Mouse (Mus musculus) embryonic fibroblast, embryonic 13.5 days (primary cell): ENCODE data around the gene Ccdc134. TPM values are rescaled to one million over a fixed set of nuclear protein-coding genes. Genes with fewer than 3 reads are reported as not detected.

Experiments used
- H3K27ac ChIP-seq: 2 replicates; pipeline ENCODE4 v1.5.1; 2012; ENCODE audit warnings: low read length, control low read depth, inconsistent platforms; ENCODE audit not compliant: insufficient read depth
- H3K4me1 ChIP-seq: 2 replicates; pipeline ENCODE4 v1.6.1; 2011; ENCODE audit warnings: low read length; ENCODE audit not compliant: control insufficient read depth, insufficient read depth
- H3K4me3 ChIP-seq: 2 replicates; pipeline ENCODE4 v1.5.1; 2011; ENCODE audit warnings: mild to moderate bottlenecking, control low read depth, low read length; ENCODE audit not compliant: insufficient read depth
- CTCF ChIP-seq: IDR thresholded peaks from 2 replicates; pipeline ENCODE4 v1.5.1; 2011; ENCODE audit warnings: mild to moderate bottlenecking, control low read depth, low read length, moderate library complexity, borderline replicate concordance; ENCODE audit not compliant: insufficient read depth
- POLR2A ChIP-seq: IDR thresholded peaks from 2 replicates; pipeline ENCODE4 v1.6.1; 2011; ENCODE audit warnings: low read depth, mild to moderate bottlenecking, control low read depth, low read length, moderate library complexity
- polyA plus RNA-seq: library from polyadenylated mRNA; stranded (reverse); fragments of >200 nt; gene quantifications from 2 replicates; pipeline ENCODE4 v1.2.4, GENCODE M21; 2011; ENCODE audit warnings: low read depth; ENCODE audit not compliant: missing spikeins, insufficient read length

Gene Ccdc134
- polyA plus RNA-seq, 1 experiment = 15.0 TPM

GRCm38 (mm10) chr15:82128398-82128797, 676 bp downstream of the Ccdc134 start:
- no peaks in the 10 kb centered on the region; the same call in 1 of the 2 replicates for H3K4me1 ChIP-seq
- H3K27ac ChIP-seq = peak overlapping the region; percentile 10; the same call in 1 of the 2 replicates
- peak overlapping the region; percentile 76 for H3K4me3 ChIP-seq
- TF ChIP-seq POLR2A = no peak
- no peak for TF ChIP-seq CTCF

- no peak overlapping the region for H3K27ac ChIP-seq
- H3K4me1 ChIP-seq = no peaks in the 10 kb centered on the region; the same call in 1 of the 2 replicates
- H3K4me3 ChIP-seq = no peak overlapping the region
- no peak for TF ChIP-seq POLR2A
- TF ChIP-seq CTCF = no peak
Measured at GRCm38 (mm10) chr15:82130599-82130998, 2.9 kb downstream of the Ccdc134 start.

GRCm38 (mm10) chr15:82135372-82135771, 7.7 kb downstream of the Ccdc134 start:
- no peak for TF ChIP-seq CTCF
- no peak for TF ChIP-seq POLR2A
- H3K27ac ChIP-seq = no peak overlapping the region

GRCm38 (mm10) chr15:82138565-82138964, 10.8 kb downstream of the Ccdc134 start:
- Histone ChIP-seq H3K27ac (no peak overlapping the region), H3K4me3 (no peak overlapping the region), H3K4me1 (no peaks in the 10 kb centered on the region; the same call in 1 of the 2 replicates)
- TF ChIP-seq POLR2A (no peak), CTCF (peak; percentile 40; the same call in 1 of the 2 replicates)

More at GRCm38 (mm10) chr15:82135372-82135771, 7.7 kb downstream of the Ccdc134 start:
- Histone ChIP-seq H3K4me1 (no peaks in the 10 kb centered on the region; the same call in 1 of the 2 replicates), H3K4me3 (no peak overlapping the region)

GRCm38 (mm10) chr15:82139196-82139595, 11.5 kb downstream of the Ccdc134 start:
- no peak overlapping the region for H3K4me3 ChIP-seq
- TF ChIP-seq CTCF (no peak), POLR2A (no peak)
- no peaks in the 10 kb centered on the region; the same call in 1 of the 2 replicates for H3K4me1 ChIP-seq
- no peak overlapping the region for H3K27ac ChIP-seq

- H3K27ac ChIP-seq = no peak overlapping the region
- TF ChIP-seq CTCF (no peak), POLR2A (no peak)
Measured at GRCm38 (mm10) chr15:82140355-82140754, 12.6 kb downstream of the Ccdc134 start.

GRCm38 (mm10) chr15:82144157-82144556, 16.4 kb downstream of the Ccdc134 start:
- H3K4me3 ChIP-seq = no peak overlapping the region
- no peak overlapping the region for H3K27ac ChIP-seq
- no peak for TF ChIP-seq CTCF
- no peak for TF ChIP-seq POLR2A
- peaks cover 3% of the 10 kb centered on the region for H3K4me1 ChIP-seq

More at GRCm38 (mm10) chr15:82140355-82140754, 12.6 kb downstream of the Ccdc134 start:
- H3K4me1 ChIP-seq = no peaks in the 10 kb centered on the region
- no peak overlapping the region for H3K4me3 ChIP-seq

- H3K4me1 ChIP-seq = peaks cover 3% of the 10 kb centered on the region
- H3K27ac ChIP-seq = peak overlapping the region; percentile 97
- no peak overlapping the region for H3K4me3 ChIP-seq
Measured at GRCm38 (mm10) chr15:82145408-82145807, 17.7 kb downstream of the Ccdc134 start.

GRCm38 (mm10) chr15:82145851-82146769, 18.4 kb downstream of the Ccdc134 start:
- Histone ChIP-seq H3K27ac (peak overlapping the region; percentile 97), H3K4me3 (no peak overlapping the region), H3K4me1 (peaks cover 3% of the 10 kb centered on the region)
- TF ChIP-seq POLR2A = peak; percentile 49; the same call in 1 of the 2 replicates
- no peak for TF ChIP-seq CTCF

More at GRCm38 (mm10) chr15:82145408-82145807, 17.7 kb downstream of the Ccdc134 start:
- TF ChIP-seq CTCF = no peak
- TF ChIP-seq POLR2A = no peak

- peaks cover 3% of the 10 kb centered on the region for H3K4me1 ChIP-seq
- TF ChIP-seq POLR2A (peak; percentile 86), CTCF (no peak)
- peak within 1 kb of the TSS; percentile 93 for H3K4me3 ChIP-seq
- peak within 1 kb of the TSS; percentile 97 for H3K27ac ChIP-seq
Measured at GRCm38 (mm10) chr15:82146770-82147610, 19.3 kb downstream of the Ccdc134 start, which contains the start of gene Srebf2. Srebf2 (plus strand) TSS chr15:82147181.
